Mouse (Mus musculus): ENCODE results near the gene Dcbld1. TPM values are rescaled to one million over a fixed set of nuclear protein-coding genes. Genes with fewer than 3 reads are reported as not detected.

The Dcbld1 gene
- polyA plus RNA-seq, 1 experiment from 2014 or later: 4.4 TPM

- WGBS (ENCODE audit: insufficient replicate concordance): 1% methylated on average over 35 of the region's 40 CpGs
- Histone ChIP-seq H3K4me2 (peak overlapping the region; percentile 86), H3K27ac (replicated peaks) (0 out of 2 replicates have a peak overlapping the region, but pooled peaks have one; percentile 45), H3K9ac (peak overlapping the region; percentile 61), H3K9me3 (replicated peaks) (no peaks in the 10 kb centered on the region), H3K4me3 (replicated peaks) (peak overlapping the region; percentile 65), H3K4me1 (replicated peaks) (peaks cover 20% of the 10 kb centered on the region), H3K36me3 (replicated peaks) (no peaks in the 10 kb centered on the region), H3K27me3 (peaks cover 34% of the 10 kb centered on the region)
- ATAC-seq (ENCODE audit: insufficient read depth): peak; percentile 23
These were observed 692 bp downstream of the Dcbld1 start for GRCm38 (mm10) chr10:52233969-52234653.

- peaks cover 34% of the 10 kb centered on the region for H3K27me3 ChIP-seq
- peak overlapping the region; percentile 86 for H3K4me2 ChIP-seq
- ATAC-seq (ENCODE audit: insufficient read depth): no peak
- H3K27ac ChIP-seq (replicated peaks): no peak overlapping the region
- peak overlapping the region; percentile 65 for H3K4me3 ChIP-seq (replicated peaks)
- WGBS (ENCODE audit: insufficient replicate concordance): 15% methylated on average over 7 of the region's 7 CpGs
- H3K4me1 ChIP-seq (replicated peaks): peaks cover 20% of the 10 kb centered on the region
- H3K36me3 ChIP-seq (replicated peaks): no peaks in the 10 kb centered on the region
- H3K9me3 ChIP-seq (replicated peaks): no peaks in the 10 kb centered on the region
- no peak overlapping the region for H3K9ac ChIP-seq
These were observed 1.2 kb downstream of the Dcbld1 start for GRCm38 (mm10) chr10:52234654-52234981.

- H3K9ac ChIP-seq: no peak overlapping the region
- no peak overlapping the region for H3K4me3 ChIP-seq (replicated peaks)
These were observed 2.0 kb downstream of the Dcbld1 start for GRCm38 (mm10) chr10:52235461-52235860.

GRCm38 (mm10) chr10:52242015-52242414 is 8.6 kb downstream of the Dcbld1 start:
- Histone ChIP-seq H3K9me3 (replicated peaks) (no peaks in the 10 kb centered on the region), H3K4me2 (no peak overlapping the region), H3K27ac (replicated peaks) (no peak overlapping the region), H3K4me1 (replicated peaks) (no peaks in the 10 kb centered on the region), H3K4me3 (replicated peaks) (no peak overlapping the region), H3K9ac (no peak overlapping the region), H3K36me3 (replicated peaks) (no peaks in the 10 kb centered on the region), H3K27me3 (no peaks in the 10 kb centered on the region)
- 56% methylated on average over 5 of the region's 5 CpGs for WGBS (ENCODE audit: insufficient replicate concordance)
- no peak for ATAC-seq (ENCODE audit: insufficient read depth)

More at GRCm38 (mm10) chr10:52235461-52235860, 2.0 kb downstream of the Dcbld1 start:
- Histone ChIP-seq H3K4me1 (replicated peaks) (peaks cover 20% of the 10 kb centered on the region), H3K4me2 (peak overlapping the region; percentile 86; the same call in 1 of the 2 replicates), H3K27ac (replicated peaks) (no peak overlapping the region), H3K9me3 (replicated peaks) (no peaks in the 10 kb centered on the region), H3K27me3 (peaks cover 34% of the 10 kb centered on the region), H3K36me3 (replicated peaks) (no peaks in the 10 kb centered on the region)
- 64% methylated on average over 5 of the region's 5 CpGs for WGBS (ENCODE audit: insufficient replicate concordance)
- ATAC-seq (ENCODE audit: insufficient read depth): no peak

GRCm38 (mm10) chr10:52242680-52243323 is 9.4 kb downstream of the Dcbld1 start:
- Histone ChIP-seq H3K36me3 (replicated peaks) (no peaks in the 10 kb centered on the region), H3K4me3 (replicated peaks) (no peak overlapping the region), H3K27me3 (no peaks in the 10 kb centered on the region), H3K27ac (replicated peaks) (no peak overlapping the region), H3K4me1 (replicated peaks) (no peaks in the 10 kb centered on the region), H3K4me2 (no peak overlapping the region), H3K9ac (no peak overlapping the region), H3K9me3 (replicated peaks) (no peaks in the 10 kb centered on the region)
- WGBS (ENCODE audit: insufficient replicate concordance): 46% methylated on average over 7 of the region's 7 CpGs
- ATAC-seq (ENCODE audit: insufficient read depth): no peak

- no peaks in the 10 kb centered on the region for H3K27me3 ChIP-seq
- H3K9ac ChIP-seq: no peak overlapping the region
- WGBS (ENCODE audit: insufficient replicate concordance): 59% methylated on average over 3 of the region's 3 CpGs
- no peak overlapping the region for H3K4me2 ChIP-seq
- no peaks in the 10 kb centered on the region for H3K9me3 ChIP-seq (replicated peaks)
- H3K36me3 ChIP-seq (replicated peaks): no peaks in the 10 kb centered on the region
- ATAC-seq (ENCODE audit: insufficient read depth): no peak
- no peaks in the 10 kb centered on the region for H3K4me1 ChIP-seq (replicated peaks)
- H3K4me3 ChIP-seq (replicated peaks): no peak overlapping the region
- no peak overlapping the region for H3K27ac ChIP-seq (replicated peaks)
These were observed 12.8 kb downstream of the Dcbld1 start for GRCm38 (mm10) chr10:52246207-52246606.

GRCm38 (mm10) chr10:52252240-52252639 is 18.8 kb downstream of the Dcbld1 start:
- WGBS (ENCODE audit: insufficient replicate concordance): 64% methylated on average over 1 of the region's 1 CpGs
- Histone ChIP-seq H3K4me1 (replicated peaks) (no peaks in the 10 kb centered on the region), H3K36me3 (replicated peaks) (no peaks in the 10 kb centered on the region), H3K4me2 (no peak overlapping the region), H3K4me3 (replicated peaks) (no peak overlapping the region), H3K27me3 (no peaks in the 10 kb centered on the region), H3K9me3 (replicated peaks) (no peaks in the 10 kb centered on the region), H3K9ac (no peak overlapping the region), H3K27ac (replicated peaks) (no peak overlapping the region)
- ATAC-seq (ENCODE audit: insufficient read depth): no peak

- H3K36me3 ChIP-seq (replicated peaks): no peaks in the 10 kb centered on the region
- no peak overlapping the region for H3K4me3 ChIP-seq (replicated peaks)
- WGBS (ENCODE audit: insufficient replicate concordance): 71% methylated on average over 11 of the region's 11 CpGs
- no peaks in the 10 kb centered on the region for H3K9me3 ChIP-seq (replicated peaks)
- H3K9ac ChIP-seq: no peak overlapping the region
- ATAC-seq (ENCODE audit: insufficient read depth): no peak
- H3K27me3 ChIP-seq: no peaks in the 10 kb centered on the region
- H3K27ac ChIP-seq (replicated peaks): no peak overlapping the region
- no peak overlapping the region for H3K4me2 ChIP-seq
- H3K4me1 ChIP-seq (replicated peaks): no peaks in the 10 kb centered on the region
These were observed 20.0 kb downstream of the Dcbld1 start for GRCm38 (mm10) chr10:52253426-52253825.

- WGBS (ENCODE audit: insufficient replicate concordance): 66% methylated on average over 2 of the region's 2 CpGs
- Histone ChIP-seq H3K4me2 (no peak overlapping the region), H3K27me3 (no peaks in the 10 kb centered on the region), H3K27ac (replicated peaks) (no peak overlapping the region), H3K9me3 (replicated peaks) (no peaks in the 10 kb centered on the region), H3K36me3 (replicated peaks) (no peaks in the 10 kb centered on the region), H3K4me3 (replicated peaks) (no peak overlapping the region), H3K4me1 (replicated peaks) (no peaks in the 10 kb centered on the region), H3K9ac (no peak overlapping the region)
- no peak for ATAC-seq (ENCODE audit: insufficient read depth)
These were observed 24.3 kb downstream of the Dcbld1 start for GRCm38 (mm10) chr10:52257768-52258167.

- H3K36me3 ChIP-seq (replicated peaks): no peaks in the 10 kb centered on the region
- no peak overlapping the region for H3K27ac ChIP-seq (replicated peaks)
- H3K27me3 ChIP-seq: no peaks in the 10 kb centered on the region
- no peak overlapping the region for H3K4me2 ChIP-seq
- H3K4me3 ChIP-seq (replicated peaks): no peak overlapping the region
- no peaks in the 10 kb centered on the region for H3K4me1 ChIP-seq (replicated peaks)
- no peaks in the 10 kb centered on the region for H3K9me3 ChIP-seq (replicated peaks)
- WGBS (ENCODE audit: insufficient replicate concordance): 61% methylated on average over 13 of the region's 13 CpGs
- no peak overlapping the region for H3K9ac ChIP-seq
- ATAC-seq (ENCODE audit: insufficient read depth): no peak
These were observed 24.9 kb downstream of the Dcbld1 start for GRCm38 (mm10) chr10:52258180-52258948.

- Histone ChIP-seq H3K27me3 (no peaks in the 10 kb centered on the region), H3K4me2 (no peak overlapping the region), H3K27ac (replicated peaks) (no peak overlapping the region), H3K9ac (no peak overlapping the region), H3K4me1 (replicated peaks) (no peaks in the 10 kb centered on the region), H3K36me3 (replicated peaks) (no peaks in the 10 kb centered on the region), H3K9me3 (replicated peaks) (no peaks in the 10 kb centered on the region), H3K4me3 (replicated peaks) (no peak overlapping the region)
- no peak for ATAC-seq (ENCODE audit: insufficient read depth)
- 47% methylated on average over 4 of the region's 4 CpGs for WGBS (ENCODE audit: insufficient replicate concordance)
These were observed 26.8 kb downstream of the Dcbld1 start for GRCm38 (mm10) chr10:52260209-52260608.

Measured in liver, embryonic 15.5 days (tissue).